Mouse (Mus musculus) hindbrain, embryonic 14.5 days (tissue): Measurements from ENCODE around the gene Noa1. TPM values are rescaled to one million over a fixed set of nuclear protein-coding genes. Genes with fewer than 3 reads are reported as not detected.

Experiments
- ATAC-seq: fragments of 200-750 bp; cut with Nextera tagmentation; 2 replicates; pipeline ENCODE4 v1.8.0; 2017; ENCODE audit warnings: moderate number of reproducible peaks, mild to moderate bottlenecking, moderate TSS enrichment, moderate library complexity; ENCODE audit not compliant: low FRiP score
- DNase-seq: peaks from one replicate; pipeline ENCODE4 v3.0.0-alpha.2; 2015; ENCODE audit warnings: low spot score
- H3K27ac ChIP-seq: fragments of 300-500 bp; sonication (generic); 2 replicates; pipeline ENCODE4 v1.5.1; 2014; ENCODE audit warnings: mild to moderate bottlenecking, moderate library complexity
- H3K27me3 ChIP-seq: fragments of 300-500 bp; sonication (generic); 2 replicates; pipeline ENCODE4 v1.6.1; 2014; ENCODE audit warnings: mild to moderate bottlenecking, low read length, mixed read lengths; ENCODE audit not compliant: control insufficient read depth, insufficient read depth
- H3K36me3 ChIP-seq: fragments of 300-500 bp; sonication (generic); replicated peaks from 2 replicates; pipeline ENCODE4 v1.6.1; 2014; ENCODE audit not compliant: control insufficient read depth, insufficient read depth
- H3K4me1 ChIP-seq: fragments of 300-500 bp; sonication (generic); replicated peaks from 2 replicates; pipeline ENCODE4 v1.6.1; 2014; ENCODE audit warnings: antibody characterized with exemption, low read length, mixed read lengths; ENCODE audit not compliant: control insufficient read depth, insufficient read depth
- H3K4me2 ChIP-seq: fragments of 300-500 bp; sonication (generic); replicated peaks from 2 replicates; pipeline ENCODE4 v1.6.1; 2014; ENCODE audit warnings: mild to moderate bottlenecking, moderate library complexity
- H3K4me3 ChIP-seq: fragments of 300-500 bp; sonication (generic); replicated peaks from 2 replicates; pipeline ENCODE4 v1.5.1; 2014; ENCODE audit warnings: mild to moderate bottlenecking, low read length
- H3K9ac ChIP-seq: fragments of 300-500 bp; sonication (generic); 2 replicates; pipeline ENCODE4 v1.6.1; 2014
- H3K9me3 ChIP-seq: fragments of 300-500 bp; sonication (generic); 2 replicates; pipeline ENCODE4 v1.6.1; 2016; ENCODE audit warnings: low read length; ENCODE audit not compliant: control insufficient read depth
- WGBS: fragments of 180-500 bp; shearing (Covaris S2); extraction: QIAGEN DNeasy Blood & Tissue Kit; methylation state at CpG from one replicate; pipeline ENCODE4 v1.1.7; 2014; 5-methylcytosine and 5-hydroxymethylcytosine counted together
- polyA plus RNA-seq: library from polyadenylated mRNA; unstranded; fragments of >200 nt; fragmentation: Nextera tagmentation; extraction: Ambion mirVana; gene quantifications from 2 replicates; pipeline ENCODE4 v1.2.1, GENCODE M21; 2014

Noa1 gene
- 32.1 and 37.3 TPM in 2 replicates for polyA plus RNA-seq

DNA sequence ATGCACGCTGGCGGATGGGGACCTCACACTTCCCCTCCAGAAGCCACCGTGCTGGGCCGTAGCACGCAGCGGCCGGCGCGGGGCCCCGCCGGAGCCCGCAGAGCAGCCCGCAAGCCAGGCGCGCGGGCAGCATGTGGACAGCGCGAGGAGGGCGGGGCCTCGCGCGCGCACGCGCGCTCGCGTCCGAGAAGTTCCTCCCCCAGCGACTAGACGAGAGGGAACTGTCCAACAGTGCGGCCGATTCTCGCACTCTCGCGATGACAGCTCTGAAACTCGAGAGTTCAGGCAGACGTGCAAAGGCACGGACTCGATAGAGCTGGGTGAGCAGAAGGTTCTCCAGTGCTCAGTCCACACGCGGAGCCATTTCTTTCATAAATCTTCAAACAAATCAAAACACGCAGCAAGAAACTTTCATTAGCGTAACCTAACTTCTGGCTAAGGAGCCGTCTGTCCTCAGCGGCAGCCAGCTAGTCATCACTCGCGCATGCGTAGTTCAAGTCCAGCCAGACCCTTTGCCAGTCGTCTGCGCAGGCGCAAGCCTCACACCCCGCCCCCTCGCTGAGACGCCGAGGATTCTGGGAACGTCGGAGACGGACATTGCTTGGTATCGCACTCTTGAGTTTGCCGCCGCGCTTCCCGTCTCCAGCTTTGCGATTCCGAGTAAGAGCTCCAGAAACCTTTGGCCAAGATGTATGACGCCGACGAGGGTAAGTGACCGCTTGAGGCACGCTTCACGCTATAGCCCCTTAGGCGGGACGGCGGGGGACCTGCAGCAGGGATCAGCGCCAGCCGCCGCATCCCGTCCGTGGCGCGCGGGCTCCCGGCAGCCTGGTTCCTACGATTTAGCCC, at the start of gene Noa1, which contains the start of gene Polr2b:
Gene Noa1, minus strand, starts transcription at position 161 of the 849 bp plus-strand sequence.
Gene Polr2b, plus strand, starts transcription at position 224 of the 849 bp plus-strand sequence.
- Histone ChIP-seq H3K9me3 (no peaks in the 10 kb centered on the region), H3K27ac (peak within 1 kb of the TSS; percentile 96), H3K27me3 (no peaks in the 10 kb centered on the region), H3K36me3 (peaks cover 44% of the 10 kb centered on the region), H3K4me2 (peak within 1 kb of the TSS; percentile 99), H3K9ac (peak within 1 kb of the TSS; percentile 79), H3K4me3 (peak within 1 kb of the TSS; percentile 73), H3K4me1 (peaks cover 24% of the 10 kb centered on the region)
- ATAC-seq = peak; percentile 96
- peak; percentile 100 for DNase-seq
- under 1% methylated on average over 85 of the region's 85 CpGs for WGBS

GRCm38 (mm10) chr5:77358347-77358746, 48.5 kb upstream of the Noa1 start:
- DNase-seq (peak; percentile 45), ATAC-seq (peak; percentile 37; the same call in 1 of the 2 replicates)
- peak overlapping the region; percentile 43 for H3K4me2 ChIP-seq
- 4% methylated on average over 10 of the region's 10 CpGs for WGBS
- peak overlapping the region; percentile 26 for H3K4me3 ChIP-seq
- H3K9ac ChIP-seq = peak overlapping the region; percentile 39
- H3K36me3 ChIP-seq = no peaks in the 10 kb centered on the region
- no peaks in the 10 kb centered on the region for H3K9me3 ChIP-seq
- peaks cover 10% of the 10 kb centered on the region; the same call in 1 of the 2 replicates for H3K4me1 ChIP-seq
- 0 out of 2 replicates have a peak overlapping the region, but pooled peaks have one; percentile 41 for H3K27ac ChIP-seq
- no peaks in the 10 kb centered on the region for H3K27me3 ChIP-seq

GRCm38 (mm10) chr5:77357405-77358149, 47.7 kb upstream of the Noa1 start:
- peak; percentile 59; the same call in 1 of the 2 replicates for ATAC-seq
- Histone ChIP-seq H3K9me3 (no peaks in the 10 kb centered on the region), H3K4me2 (peak overlapping the region; percentile 43), H3K9ac (peak overlapping the region; percentile 39), H3K27me3 (no peaks in the 10 kb centered on the region), H3K27ac (peak overlapping the region; percentile 3; the same call in 1 of the 2 replicates), H3K4me3 (peak overlapping the region; percentile 26), H3K36me3 (no peaks in the 10 kb centered on the region), H3K4me1 (peaks cover 10% of the 10 kb centered on the region; the same call in 1 of the 2 replicates)
- 18% methylated on average over 22 of the region's 22 CpGs for WGBS
- no peak for DNase-seq

GRCm38 (mm10) chr5:77355307-77356265, 45.7 kb upstream of the Noa1 start:
- 80% methylated on average over 19 of the region's 19 CpGs for WGBS
- no peak overlapping the region for H3K9ac ChIP-seq
- peaks cover 10% of the 10 kb centered on the region; the same call in 1 of the 2 replicates for H3K4me1 ChIP-seq
- H3K9me3 ChIP-seq = no peaks in the 10 kb centered on the region
- peaks cover 4% of the 10 kb centered on the region; the same call in 1 of the 2 replicates for H3K36me3 ChIP-seq
- H3K4me3 ChIP-seq = no peak overlapping the region
- no peak for DNase-seq
- H3K4me2 ChIP-seq = no peak overlapping the region
- ATAC-seq = no peak
- H3K27ac ChIP-seq = no peak overlapping the region
- H3K27me3 ChIP-seq = no peaks in the 10 kb centered on the region

- peak; percentile 76 for ATAC-seq
- Histone ChIP-seq H3K4me2 (peak overlapping the region; percentile 50), H3K9ac (no peak overlapping the region), H3K9me3 (no peaks in the 10 kb centered on the region), H3K27me3 (no peaks in the 10 kb centered on the region), H3K4me1 (peaks cover 10% of the 10 kb centered on the region; the same call in 1 of the 2 replicates), H3K36me3 (peaks cover 14% of the 10 kb centered on the region), H3K27ac (no peak overlapping the region), H3K4me3 (peak overlapping the region; percentile 11; the same call in 1 of the 2 replicates)
- DNase-seq = peak; percentile 93
- WGBS = 7% methylated on average over 16 of the region's 16 CpGs
Observed at GRCm38 (mm10) chr5:77354361-77354787, 44.5 kb upstream of the Noa1 start.

DNA sequence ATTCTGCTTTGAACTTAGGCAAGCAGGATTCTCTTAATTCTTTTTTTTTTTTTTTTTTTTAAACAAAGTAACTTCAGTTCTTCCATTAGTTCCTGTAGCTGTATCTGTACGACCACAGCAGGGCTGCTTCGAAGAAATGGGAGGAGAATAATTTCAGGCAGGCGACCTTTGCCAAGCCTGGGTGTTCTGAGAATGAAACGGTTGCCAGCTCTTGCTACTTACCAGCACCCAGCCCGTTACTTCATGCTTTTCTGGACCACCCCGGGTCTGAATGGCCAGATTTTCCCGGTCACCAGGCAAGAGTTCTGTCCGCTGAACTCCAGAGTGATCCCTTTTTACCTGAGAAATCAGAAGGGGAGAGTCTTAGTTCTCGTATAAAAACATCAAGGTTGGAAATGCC, 41.8 kb upstream of the Noa1 start:
- ATAC-seq (no peak), DNase-seq (no peak)
- Histone ChIP-seq H3K9ac (no peak overlapping the region), H3K36me3 (peaks cover 41% of the 10 kb centered on the region), H3K4me2 (no peak overlapping the region), H3K27ac (no peak overlapping the region), H3K4me3 (no peak overlapping the region), H3K4me1 (no peaks in the 10 kb centered on the region), H3K9me3 (no peaks in the 10 kb centered on the region), H3K27me3 (no peaks in the 10 kb centered on the region)
- 77% methylated on average over 9 of the region's 9 CpGs for WGBS

GRCm38 (mm10) chr5:77349971-77350658, 40.2 kb upstream of the Noa1 start:
- peaks cover 55% of the 10 kb centered on the region for H3K36me3 ChIP-seq
- no peak overlapping the region for H3K9ac ChIP-seq
- H3K4me2 ChIP-seq = no peak overlapping the region
- no peak for ATAC-seq
- WGBS = 94% methylated on average over 15 of the region's 15 CpGs
- no peak overlapping the region for H3K27ac ChIP-seq
- H3K27me3 ChIP-seq = no peaks in the 10 kb centered on the region
- no peak overlapping the region for H3K4me3 ChIP-seq
- no peaks in the 10 kb centered on the region for H3K9me3 ChIP-seq
- no peaks in the 10 kb centered on the region for H3K4me1 ChIP-seq
- DNase-seq = no peak

- H3K36me3 ChIP-seq = peaks cover 67% of the 10 kb centered on the region
- no peaks in the 10 kb centered on the region for H3K9me3 ChIP-seq
- H3K27me3 ChIP-seq = no peaks in the 10 kb centered on the region
- no peak overlapping the region for H3K4me2 ChIP-seq
- H3K9ac ChIP-seq = no peak overlapping the region
- WGBS = 98% methylated on average over 8 of the region's 8 CpGs
- ATAC-seq = no peak
- no peaks in the 10 kb centered on the region for H3K4me1 ChIP-seq
- no peak for DNase-seq
- H3K4me3 ChIP-seq = no peak overlapping the region
- H3K27ac ChIP-seq = no peak overlapping the region
Observed at GRCm38 (mm10) chr5:77348901-77349300, 39.0 kb upstream of the Noa1 start.
